Mouse (Mus musculus): ENCODE results near the gene Olfr453. TPM values are rescaled to one million over a fixed set of nuclear protein-coding genes. Genes with fewer than 3 reads are reported as not detected.

Olfr453 gene
- polyA plus RNA-seq, 1 experiment from 2014 or later: not detected

- Histone ChIP-seq H3K4me1 (replicated peaks; ENCODE audit: control insufficient read depth, insufficient read depth, low read length) (no peaks in the 10 kb centered on the region), H3K27ac (ENCODE audit: low read length) (no peak within 1 kb of the TSS), H3K4me3 (replicated peaks; ENCODE audit: low read length) (no peak within 1 kb of the TSS), H3K9ac (replicated peaks; ENCODE audit: low read depth, low read length) (no peak within 1 kb of the TSS), H3K27me3 (replicated peaks; ENCODE audit: control insufficient read depth, insufficient read depth, low read length) (no peaks in the 10 kb centered on the region), H3K9me3 (ENCODE audit: control insufficient read depth, low read length) (no peaks in the 10 kb centered on the region), H3K4me2 (ENCODE audit: low read length) (no peak within 1 kb of the TSS), H3K36me3 (ENCODE audit: control insufficient read depth, insufficient read depth) (no peaks in the 10 kb centered on the region)
- ATAC-seq: no peak
- 89% methylated on average over 1 of the region's 1 CpGs for WGBS
These were observed 16.9 kb downstream of the Olfr453 start, which contains the start of gene Olfr38 for GRCm38 (mm10) chr6:42756104-42756503. Gene Olfr38 (plus strand): TSS chr6:42756404.

DNA sequence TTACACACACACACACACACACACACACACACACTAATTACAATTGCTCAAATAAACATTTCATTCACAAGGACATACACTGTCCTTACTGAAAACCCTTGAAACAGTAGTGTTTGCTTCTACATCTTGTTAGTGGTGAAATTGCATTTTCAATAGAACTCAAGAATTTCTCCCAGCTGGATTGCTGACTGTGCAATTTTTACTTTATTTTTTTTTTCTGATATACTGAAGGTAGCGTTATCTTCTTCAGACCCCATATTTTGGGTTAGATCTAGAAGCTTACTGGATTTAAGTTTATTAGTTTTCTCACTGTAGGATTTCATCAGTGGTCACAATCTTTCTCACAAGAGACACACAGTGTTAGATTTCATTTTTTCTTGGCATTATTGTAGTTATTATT, 37.9 kb downstream of the Olfr453 start:
- no peaks in the 10 kb centered on the region for H3K9me3 ChIP-seq (ENCODE audit: control insufficient read depth, low read length)
- H3K9ac ChIP-seq (replicated peaks; ENCODE audit: low read depth, low read length): no peak overlapping the region
- no peaks in the 10 kb centered on the region for H3K36me3 ChIP-seq (ENCODE audit: control insufficient read depth, insufficient read depth)
- no peak overlapping the region for H3K4me2 ChIP-seq (ENCODE audit: low read length)
- no peaks in the 10 kb centered on the region for H3K27me3 ChIP-seq (replicated peaks; ENCODE audit: control insufficient read depth, insufficient read depth, low read length)
- H3K4me3 ChIP-seq (replicated peaks; ENCODE audit: low read length): no peak overlapping the region
- H3K4me1 ChIP-seq (replicated peaks; ENCODE audit: control insufficient read depth, insufficient read depth, low read length): no peaks in the 10 kb centered on the region
- no peak for ATAC-seq
- no peak overlapping the region for H3K27ac ChIP-seq (ENCODE audit: low read length)
- 88% methylated on average over 1 of the region's 1 CpGs for WGBS

- H3K9ac ChIP-seq (replicated peaks; ENCODE audit: low read depth, low read length): no peak within 1 kb of the TSS
- H3K27ac ChIP-seq (ENCODE audit: low read length): no peak within 1 kb of the TSS
- ATAC-seq: no peak
- H3K36me3 ChIP-seq (ENCODE audit: control insufficient read depth, insufficient read depth): no peaks in the 10 kb centered on the region
- H3K4me3 ChIP-seq (replicated peaks; ENCODE audit: low read length): no peak within 1 kb of the TSS
- no peak within 1 kb of the TSS for H3K4me2 ChIP-seq (ENCODE audit: low read length)
- H3K4me1 ChIP-seq (replicated peaks; ENCODE audit: control insufficient read depth, insufficient read depth, low read length): no peaks in the 10 kb centered on the region
- H3K27me3 ChIP-seq (replicated peaks; ENCODE audit: control insufficient read depth, insufficient read depth, low read length): no peaks in the 10 kb centered on the region
- no peaks in the 10 kb centered on the region for H3K9me3 ChIP-seq (ENCODE audit: control insufficient read depth, low read length)
These were observed 45.6 kb downstream of the Olfr453 start, which contains the start of gene Olfr452 for GRCm38 (mm10) chr6:42784793-42785192. Gene Olfr452 (plus strand): TSS chr6:42785093.

- peak; percentile 31 for ATAC-seq
- no peaks in the 10 kb centered on the region for H3K36me3 ChIP-seq (ENCODE audit: control insufficient read depth, insufficient read depth)
- no peak overlapping the region for H3K4me2 ChIP-seq (ENCODE audit: low read length)
- no peaks in the 10 kb centered on the region for H3K4me1 ChIP-seq (replicated peaks; ENCODE audit: control insufficient read depth, insufficient read depth, low read length)
- WGBS: 48% methylated on average over 4 of the region's 4 CpGs
- no peak overlapping the region for H3K9ac ChIP-seq (replicated peaks; ENCODE audit: low read depth, low read length)
- peak overlapping the region; percentile 79 for H3K27ac ChIP-seq (ENCODE audit: low read length)
- no peaks in the 10 kb centered on the region for H3K27me3 ChIP-seq (replicated peaks; ENCODE audit: control insufficient read depth, insufficient read depth, low read length)
- H3K4me3 ChIP-seq (replicated peaks; ENCODE audit: low read length): no peak overlapping the region
- peaks cover 2% of the 10 kb centered on the region; the same call in 1 of the 2 replicates for H3K9me3 ChIP-seq (ENCODE audit: control insufficient read depth, low read length)
These were observed 51.2 kb downstream of the Olfr453 start for GRCm38 (mm10) chr6:42790247-42790948.

- 63% methylated on average over 9 of the region's 9 CpGs for WGBS
- no peak overlapping the region for H3K27ac ChIP-seq (ENCODE audit: low read length)
These were observed 51.9 kb downstream of the Olfr453 start for GRCm38 (mm10) chr6:42790949-42791556.

DNA sequence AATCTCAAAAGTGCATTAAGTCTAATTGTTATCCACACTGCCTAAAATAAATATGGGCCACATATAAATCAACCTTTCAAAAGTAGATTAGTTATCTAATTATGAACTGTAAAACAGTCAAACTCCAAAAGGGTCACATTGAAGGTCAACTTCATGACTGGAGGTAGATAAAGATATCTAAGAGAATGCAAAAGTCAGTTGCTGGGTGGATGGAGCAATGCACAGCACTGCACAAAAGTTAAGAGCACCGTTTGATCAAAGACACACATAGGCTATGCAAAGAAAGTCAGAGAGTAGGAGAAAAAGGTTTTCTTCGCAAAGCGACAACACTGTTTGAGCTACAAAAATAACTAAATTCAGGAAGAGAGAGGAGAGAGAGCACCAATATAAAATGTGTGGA, 55.8 kb downstream of the Olfr453 start:
- Histone ChIP-seq H3K4me1 (replicated peaks; ENCODE audit: control insufficient read depth, insufficient read depth, low read length) (no peaks in the 10 kb centered on the region), H3K27ac (ENCODE audit: low read length) (no peak overlapping the region), H3K9me3 (ENCODE audit: control insufficient read depth, low read length) (peaks cover 2% of the 10 kb centered on the region; the same call in 1 of the 2 replicates), H3K4me2 (ENCODE audit: low read length) (no peak overlapping the region), H3K27me3 (replicated peaks; ENCODE audit: control insufficient read depth, insufficient read depth, low read length) (no peaks in the 10 kb centered on the region), H3K36me3 (ENCODE audit: control insufficient read depth, insufficient read depth) (no peaks in the 10 kb centered on the region), H3K4me3 (replicated peaks; ENCODE audit: low read length) (no peak overlapping the region), H3K9ac (replicated peaks; ENCODE audit: low read depth, low read length) (no peak overlapping the region)
- ATAC-seq: no peak
- 91% methylated on average over 3 of the region's 3 CpGs for WGBS

More at GRCm38 (mm10) chr6:42790949-42791556, 51.9 kb downstream of the Olfr453 start:
- Histone ChIP-seq H3K9ac (replicated peaks; ENCODE audit: low read depth, low read length) (no peak overlapping the region), H3K27me3 (replicated peaks; ENCODE audit: control insufficient read depth, insufficient read depth, low read length) (no peaks in the 10 kb centered on the region), H3K4me1 (replicated peaks; ENCODE audit: control insufficient read depth, insufficient read depth, low read length) (no peaks in the 10 kb centered on the region), H3K9me3 (ENCODE audit: control insufficient read depth, low read length) (peaks cover 2% of the 10 kb centered on the region; the same call in 1 of the 2 replicates), H3K4me3 (replicated peaks; ENCODE audit: low read length) (no peak overlapping the region), H3K4me2 (ENCODE audit: low read length) (no peak overlapping the region), H3K36me3 (ENCODE audit: control insufficient read depth, insufficient read depth) (no peaks in the 10 kb centered on the region)
- peak; percentile 95 for ATAC-seq

Other genes starting within 250 kb of the Olfr453 start
- gene Olfr455, start 191.8 kb upstream of the Olfr453 start, polyA plus RNA-seq (2015; fragmentation: Nextera tagmentation; extraction: Ambion mirVana): not detected in 2 replicates
- gene Tcaf3, start 141.7 kb upstream of the Olfr453 start, polyA plus RNA-seq (2015; fragmentation: Nextera tagmentation; extraction: Ambion mirVana): not detected in 2 replicates
- gene Tcaf2, start 94.1 kb upstream of the Olfr453 start, polyA plus RNA-seq (2015; fragmentation: Nextera tagmentation; extraction: Ambion mirVana): 1.0 and 1.6 TPM in 2 replicates
- 211 and 221 TPM in 2 replicates for gene Tcaf1, start 29.3 kb upstream of the Olfr453 start, polyA plus RNA-seq (2015; fragmentation: Nextera tagmentation; extraction: Ambion mirVana)
- gene Olfr38, start 17.0 kb downstream of the Olfr453 start, polyA plus RNA-seq (2015; fragmentation: Nextera tagmentation; extraction: Ambion mirVana): not detected in 2 replicates
- not detected in 2 replicates for gene Olfr452, start 45.7 kb downstream of the Olfr453 start, polyA plus RNA-seq (2015; fragmentation: Nextera tagmentation; extraction: Ambion mirVana)
- gene Olfr450, start 72.6 kb downstream of the Olfr453 start, polyA plus RNA-seq (2015; fragmentation: Nextera tagmentation; extraction: Ambion mirVana): not detected in 2 replicates
- gene Olfr449, start 95.0 kb downstream of the Olfr453 start, polyA plus RNA-seq (2015; fragmentation: Nextera tagmentation; extraction: Ambion mirVana): not detected in 2 replicates
- not detected in 2 replicates for gene Olfr448, start 151.1 kb downstream of the Olfr453 start, polyA plus RNA-seq (2015; fragmentation: Nextera tagmentation; extraction: Ambion mirVana)
- not detected in 2 replicates for gene Olfr447, start 169.5 kb downstream of the Olfr453 start, polyA plus RNA-seq (2015; fragmentation: Nextera tagmentation; extraction: Ambion mirVana)
- gene Olfr446, start 182.0 kb downstream of the Olfr453 start, polyA plus RNA-seq (2015; fragmentation: Nextera tagmentation; extraction: Ambion mirVana): not detected in 2 replicates
- not detected in 2 replicates for gene Olfr444, start 209.7 kb downstream of the Olfr453 start, polyA plus RNA-seq (2015; fragmentation: Nextera tagmentation; extraction: Ambion mirVana)